Mouse (Mus musculus) forebrain, embryonic 13.5 days (tissue): Measurements from ENCODE around the gene Tmem119. TPM values are rescaled to one million over a fixed set of nuclear protein-coding genes. Genes with fewer than 3 reads are reported as not detected.
"Not testable (repeated sequence)": the region's sequence is repeated elsewhere in the genome, so short reads cannot be mapped to it uniquely, and the experiment has no call there.

Experiments used
- ATAC-seq: fragments of 200-750 bp; cut with Nextera tagmentation; 2 replicates; pipeline ENCODE4 v1.8.0; 2017
- H3K27ac ChIP-seq: fragments of 300-500 bp; sonication (generic); 2 replicates; pipeline ENCODE4 v1.5.1; 2015; ENCODE audit warnings: inconsistent platforms, mild to moderate bottlenecking, moderate library complexity
- H3K27me3 ChIP-seq: fragments of 300-500 bp; sonication (generic); 2 replicates; pipeline ENCODE4 v1.6.1; 2015; ENCODE audit warnings: mild to moderate bottlenecking, inconsistent platforms
- H3K36me3 ChIP-seq: fragments of 300-500 bp; sonication (generic); 2 replicates; pipeline ENCODE4 v1.6.1; 2015; ENCODE audit warnings: mild to moderate bottlenecking, inconsistent platforms; ENCODE audit not compliant: poor library complexity, severe bottlenecking
- H3K4me1 ChIP-seq: fragments of 300-500 bp; sonication (generic); 2 replicates; pipeline ENCODE4 v1.6.1; 2015; ENCODE audit warnings: inconsistent platforms
- H3K4me2 ChIP-seq: fragments of 300-500 bp; sonication (generic); 2 replicates; pipeline ENCODE4 v1.6.1; 2015; ENCODE audit warnings: inconsistent platforms, mild to moderate bottlenecking, moderate library complexity
- H3K4me3 ChIP-seq: fragments of 300-500 bp; sonication (generic); 2 replicates; pipeline ENCODE4 v1.5.1; 2015; ENCODE audit warnings: mild to moderate bottlenecking, inconsistent platforms
- H3K9ac ChIP-seq: fragments of 300-500 bp; sonication (generic); 2 replicates; pipeline ENCODE4 v1.6.1; 2015; ENCODE audit warnings: mild to moderate bottlenecking, inconsistent platforms
- H3K9me3 ChIP-seq: fragments of 300-500 bp; sonication (generic); replicated peaks from 2 replicates; pipeline ENCODE4 v1.6.1; 2016; ENCODE audit warnings: inconsistent platforms
- WGBS: fragments of 180-500 bp; shearing (Covaris S2); methylation state at CpG from one replicate; pipeline ENCODE4 v1.1.7; 2015; 5-methylcytosine and 5-hydroxymethylcytosine counted together
- polyA plus RNA-seq: library from polyadenylated mRNA; unstranded; fragments of >200 nt; fragmentation: Nextera tagmentation; extraction: Ambion mirVana; gene quantifications from 2 replicates; pipeline ENCODE4 v1.2.1, GENCODE M21; 2015

Tmem119 gene
- polyA plus RNA-seq, 1 experiment from 2014 or later, result 3.4 TPM

DNA sequence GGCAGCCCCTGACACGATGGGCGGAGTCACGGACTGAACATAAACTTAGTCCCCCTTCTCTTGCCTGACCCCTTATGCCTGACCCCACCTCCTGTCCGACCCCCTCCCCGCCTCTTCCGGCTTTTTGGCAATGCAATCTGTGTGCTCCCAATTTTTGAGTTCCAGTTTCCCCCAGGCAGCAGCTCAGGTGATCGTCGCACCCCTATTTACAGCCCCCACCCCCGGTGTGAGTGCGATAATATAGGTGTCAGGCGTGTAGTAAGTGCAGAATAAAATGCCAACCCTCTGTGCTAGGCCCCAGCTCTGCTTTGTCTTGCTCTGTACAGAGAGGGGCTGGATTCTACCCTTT is 14.7 kb upstream of the Tmem119 start:
- H3K27ac ChIP-seq, result no peak overlapping the region
- no peak overlapping the region for H3K4me3 ChIP-seq
- no peak for ATAC-seq
- 54% methylated on average over 11 of the region's 11 CpGs for WGBS
- peaks cover 10% of the 10 kb centered on the region; the same call in 1 of the 2 replicates for H3K4me1 ChIP-seq
- H3K36me3 ChIP-seq, result no peaks in the 10 kb centered on the region
- no peak overlapping the region for H3K4me2 ChIP-seq
- H3K9ac ChIP-seq, result no peak overlapping the region
- H3K27me3 ChIP-seq, result peaks cover 11% of the 10 kb centered on the region; the same call in 1 of the 2 replicates
- 0 out of 2 replicates have a peak, but pooled peaks cover 4% of the 10 kb centered on the region for H3K9me3 ChIP-seq

DNA sequence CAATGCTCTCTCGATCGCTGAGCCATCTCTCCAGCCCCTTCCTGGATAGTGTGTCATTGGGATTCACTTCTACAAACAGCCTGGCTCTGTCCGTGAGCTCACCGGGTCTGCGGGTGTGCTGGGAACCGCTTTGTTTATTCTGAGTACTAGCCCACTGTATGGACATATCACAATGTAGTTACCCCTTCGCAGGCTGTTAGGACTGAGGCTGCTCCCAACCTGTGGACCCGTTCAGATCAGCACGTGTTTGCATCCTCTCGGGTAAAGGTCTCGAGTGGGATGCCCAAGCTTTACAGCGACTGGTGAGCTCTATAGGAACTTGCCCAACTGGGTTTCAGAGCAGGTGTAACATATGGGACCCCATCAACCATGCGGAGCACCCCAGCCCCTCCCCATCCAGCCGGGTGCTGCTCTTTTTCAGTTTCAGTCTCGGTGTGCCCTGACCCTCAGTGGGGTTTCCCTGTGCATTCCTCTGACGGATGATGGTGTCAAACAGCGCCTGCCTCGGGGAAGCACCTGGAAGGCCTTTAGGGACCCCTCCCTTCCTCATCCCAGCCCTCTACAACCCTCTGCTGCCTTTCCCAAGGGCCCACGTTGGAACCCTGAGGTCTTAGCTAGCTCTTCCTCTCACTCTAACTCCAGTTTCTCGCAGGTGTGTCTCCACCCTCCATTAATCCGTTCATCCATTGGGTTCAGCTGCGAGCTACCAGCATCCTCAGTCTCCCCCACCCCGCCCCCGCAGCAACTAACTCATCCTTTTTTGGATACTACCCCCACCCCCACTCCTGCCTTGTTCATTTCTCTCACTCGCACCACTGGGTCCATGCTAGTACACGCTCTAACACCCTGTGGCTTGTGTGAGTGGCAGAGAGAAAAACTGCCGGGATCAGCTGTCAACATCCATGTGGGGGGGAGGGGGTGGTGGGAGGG is 14.1 kb upstream of the Tmem119 start:
- 0 out of 2 replicates have a peak, but pooled peaks cover 4% of the 10 kb centered on the region for H3K9me3 ChIP-seq
- H3K4me3 ChIP-seq, result no peak overlapping the region
- no peak overlapping the region for H3K4me2 ChIP-seq
- no peaks in the 10 kb centered on the region for H3K36me3 ChIP-seq
- no peak for ATAC-seq
- H3K27me3 ChIP-seq, result peaks cover 11% of the 10 kb centered on the region; the same call in 1 of the 2 replicates
- H3K9ac ChIP-seq, result no peak overlapping the region
- 38% methylated on average over 27 of the region's 27 CpGs for WGBS
- H3K4me1 ChIP-seq, result peaks cover 10% of the 10 kb centered on the region; the same call in 1 of the 2 replicates
- no peak overlapping the region for H3K27ac ChIP-seq

DNA sequence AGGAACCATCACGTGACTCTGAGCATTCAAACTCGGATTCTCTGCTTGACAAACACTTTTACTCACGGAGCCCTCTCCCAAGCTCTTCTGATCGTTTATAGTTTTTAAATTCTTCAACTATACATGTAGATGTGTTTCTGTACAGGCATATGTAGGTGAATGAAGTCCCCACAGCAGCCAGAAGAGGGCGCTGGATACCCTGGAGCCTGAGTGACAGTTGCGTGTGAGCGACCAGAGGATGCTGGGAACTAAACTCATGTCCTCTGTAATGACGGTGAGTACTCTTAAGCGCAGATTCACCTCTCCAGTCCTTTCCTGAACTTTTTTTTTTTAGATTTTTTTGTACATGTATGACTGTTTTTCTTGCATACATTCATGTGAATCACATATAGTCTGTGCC is 13.3 kb upstream of the Tmem119 start:
- H3K9ac ChIP-seq, result no peak overlapping the region
- H3K27me3 ChIP-seq, result peaks cover 11% of the 10 kb centered on the region; the same call in 1 of the 2 replicates
- H3K4me1 ChIP-seq, result peaks cover 10% of the 10 kb centered on the region; the same call in 1 of the 2 replicates
- 0 out of 2 replicates have a peak, but pooled peaks cover 4% of the 10 kb centered on the region for H3K9me3 ChIP-seq
- WGBS, result 23% methylated on average over 9 of the region's 9 CpGs
- no peaks in the 10 kb centered on the region for H3K36me3 ChIP-seq
- H3K4me2 ChIP-seq, result no peak overlapping the region
- no peak overlapping the region for H3K4me3 ChIP-seq
- H3K27ac ChIP-seq, result no peak overlapping the region
- ATAC-seq, result no peak

DNA sequence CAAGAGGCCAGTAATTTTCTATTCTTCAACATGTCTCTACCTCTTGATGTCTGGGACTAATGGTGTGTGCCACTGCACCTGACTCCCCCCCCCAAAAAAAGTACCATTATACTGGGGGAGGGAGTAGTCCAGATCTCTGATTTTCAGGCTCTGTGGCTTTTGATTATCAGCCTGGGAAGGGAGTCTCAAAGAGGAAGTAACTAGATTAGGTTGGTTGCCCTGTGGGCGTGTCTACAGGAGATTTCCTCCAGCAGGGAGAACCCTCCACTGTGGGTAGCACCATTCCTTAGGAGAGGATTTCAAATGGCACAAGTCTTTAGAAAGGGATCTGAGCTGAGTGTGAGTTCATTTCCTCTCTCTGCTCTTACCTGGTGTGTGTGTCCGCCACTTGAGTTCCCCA is 12.3 kb upstream of the Tmem119 start:
- H3K4me2 ChIP-seq, result no peak overlapping the region
- peaks cover 11% of the 10 kb centered on the region; the same call in 1 of the 2 replicates for H3K27me3 ChIP-seq
- H3K9ac ChIP-seq, result no peak overlapping the region
- no peaks in the 10 kb centered on the region for H3K36me3 ChIP-seq
- WGBS, result 97% methylated on average over 2 of the region's 2 CpGs
- no peak overlapping the region for H3K27ac ChIP-seq
- no peak overlapping the region for H3K4me3 ChIP-seq
- no peak for ATAC-seq
- H3K4me1 ChIP-seq, result peaks cover 10% of the 10 kb centered on the region; the same call in 1 of the 2 replicates
- 0 out of 2 replicates have a peak, but pooled peaks cover 4% of the 10 kb centered on the region for H3K9me3 ChIP-seq

DNA sequence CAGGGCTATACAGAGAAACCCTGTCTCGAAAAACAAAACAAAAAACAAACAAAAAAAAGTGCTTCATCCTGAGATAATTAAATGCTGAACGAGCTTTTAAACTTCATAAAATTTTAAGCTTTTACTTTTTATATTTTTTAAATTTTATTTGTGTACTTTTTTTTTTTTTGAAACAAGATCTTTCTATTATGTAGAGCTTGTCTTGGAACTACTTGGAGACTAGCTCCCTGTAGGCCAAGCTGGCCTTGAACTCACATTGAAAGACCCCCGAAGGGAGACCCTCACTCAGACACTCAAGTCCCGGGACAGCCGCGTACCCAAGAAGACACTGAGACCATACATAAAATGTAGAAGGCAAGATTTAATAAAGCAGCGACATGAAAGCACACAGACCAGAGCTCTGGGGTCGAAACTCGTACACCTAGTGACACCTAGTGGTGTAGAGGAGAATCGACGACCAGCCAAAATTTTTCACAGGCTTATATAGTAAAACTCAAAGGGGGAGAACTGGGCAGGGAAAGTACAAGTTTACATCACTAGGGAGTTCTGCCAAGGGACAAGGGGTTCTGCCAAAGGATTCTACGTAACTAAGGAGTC is 11.6 kb upstream of the Tmem119 start:
- not testable (repeated sequence) for H3K27ac ChIP-seq, ATAC-seq, H3K4me1 ChIP-seq, H3K9ac ChIP-seq, H3K9me3 ChIP-seq, H3K36me3 ChIP-seq, H3K4me2 ChIP-seq, H3K4me3 ChIP-seq
- H3K27me3 ChIP-seq, result peaks cover 14% of the 10 kb centered on the region; the same call in 1 of the 2 replicates
- WGBS, result 23% methylated on average over 11 of the region's 12 CpGs

DNA sequence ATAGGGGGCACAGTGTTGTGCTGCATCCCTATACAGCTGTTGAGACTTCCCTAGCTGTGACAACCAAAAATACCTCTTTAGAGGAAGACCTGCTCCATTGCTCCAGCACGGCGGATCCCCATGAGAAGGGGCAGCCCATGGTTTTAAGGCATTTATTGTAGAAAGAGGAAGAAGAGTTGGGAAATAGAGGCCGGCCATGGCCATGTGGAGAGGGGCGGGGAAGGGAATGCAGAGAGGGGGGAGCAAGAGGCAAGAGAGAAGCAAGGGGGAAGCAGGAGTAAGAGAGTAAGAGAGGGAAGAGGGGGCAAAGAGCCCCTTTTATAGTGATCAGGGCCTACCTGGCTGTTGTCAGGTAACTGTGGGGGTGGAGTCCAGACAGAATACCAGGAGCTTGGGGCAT is 9.8 kb upstream of the Tmem119 start:
- peaks cover 13% of the 10 kb centered on the region; the same call in 1 of the 2 replicates for H3K27me3 ChIP-seq
- no peak overlapping the region for H3K4me2 ChIP-seq
- WGBS, result 94% methylated on average over 4 of the region's 4 CpGs
- no peaks in the 10 kb centered on the region for H3K36me3 ChIP-seq
- 0 out of 2 replicates have a peak, but pooled peaks cover 4% of the 10 kb centered on the region for H3K9me3 ChIP-seq
- H3K4me1 ChIP-seq, result peaks cover under 1% of the 10 kb centered on the region; the same call in 1 of the 2 replicates
- ATAC-seq, result no peak
- H3K27ac ChIP-seq, result no peak overlapping the region
- no peak overlapping the region for H3K4me3 ChIP-seq
- no peak overlapping the region for H3K9ac ChIP-seq

DNA sequence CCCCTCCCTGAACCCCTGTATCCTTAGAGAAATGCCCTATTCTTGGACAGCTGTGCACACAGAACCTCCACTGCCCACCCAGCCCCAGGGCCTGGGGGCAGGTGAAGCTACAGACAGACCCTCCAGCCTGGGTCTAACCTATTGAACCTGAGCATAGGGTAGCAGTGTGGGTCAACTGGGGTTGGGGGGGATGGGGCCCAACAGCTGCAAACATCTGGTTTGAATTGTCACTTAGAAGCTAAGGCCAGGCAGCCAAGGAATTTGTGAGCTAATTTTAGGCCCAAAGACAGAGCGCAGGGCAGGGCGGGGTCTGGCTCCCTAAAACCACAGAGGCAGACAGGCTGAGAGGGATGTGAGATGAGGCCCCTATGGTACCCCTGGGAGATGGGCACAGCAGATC is 7.9 kb upstream of the Tmem119 start:
- H3K4me1 ChIP-seq, result no peaks in the 10 kb centered on the region
- no peak overlapping the region for H3K27ac ChIP-seq
- H3K9me3 ChIP-seq, result 0 out of 2 replicates have a peak, but pooled peaks cover 4% of the 10 kb centered on the region
- 95% methylated on average over 2 of the region's 2 CpGs for WGBS
- ATAC-seq, result no peak
- no peaks in the 10 kb centered on the region for H3K36me3 ChIP-seq
- H3K4me3 ChIP-seq, result no peak overlapping the region
- no peak overlapping the region for H3K4me2 ChIP-seq
- no peak overlapping the region for H3K9ac ChIP-seq
- 0 out of 2 replicates have a peak, but pooled peaks cover 3% of the 10 kb centered on the region for H3K27me3 ChIP-seq

DNA sequence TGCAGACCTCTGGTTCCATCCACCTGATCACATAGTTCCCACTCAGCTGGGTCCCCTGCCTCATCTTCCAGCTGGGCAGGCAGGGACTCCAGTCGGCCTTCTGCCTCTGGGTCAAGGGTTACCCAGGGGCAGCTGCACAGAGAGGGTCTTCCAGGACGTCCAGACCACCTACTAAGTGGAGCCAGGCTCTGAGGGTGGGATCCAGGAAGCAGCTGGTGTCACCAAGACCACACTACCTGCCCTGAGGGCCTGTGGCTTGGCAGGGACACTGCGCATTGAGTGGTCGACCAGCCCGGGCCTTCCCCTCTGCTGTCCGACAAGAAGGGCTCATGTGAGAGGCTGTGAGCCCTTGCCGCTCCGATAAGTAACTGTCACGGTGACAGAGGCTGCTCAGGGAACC is 7.4 kb upstream of the Tmem119 start:
- no peak overlapping the region for H3K4me2 ChIP-seq
- H3K27me3 ChIP-seq, result 0 out of 2 replicates have a peak, but pooled peaks cover 3% of the 10 kb centered on the region
- no peak overlapping the region for H3K27ac ChIP-seq
- ATAC-seq, result no peak
- no peak overlapping the region for H3K9ac ChIP-seq
- no peaks in the 10 kb centered on the region for H3K4me1 ChIP-seq
- H3K4me3 ChIP-seq, result no peak overlapping the region
- WGBS, result 70% methylated on average over 9 of the region's 9 CpGs
- 0 out of 2 replicates have a peak, but pooled peaks cover 4% of the 10 kb centered on the region for H3K9me3 ChIP-seq
- no peaks in the 10 kb centered on the region for H3K36me3 ChIP-seq

DNA sequence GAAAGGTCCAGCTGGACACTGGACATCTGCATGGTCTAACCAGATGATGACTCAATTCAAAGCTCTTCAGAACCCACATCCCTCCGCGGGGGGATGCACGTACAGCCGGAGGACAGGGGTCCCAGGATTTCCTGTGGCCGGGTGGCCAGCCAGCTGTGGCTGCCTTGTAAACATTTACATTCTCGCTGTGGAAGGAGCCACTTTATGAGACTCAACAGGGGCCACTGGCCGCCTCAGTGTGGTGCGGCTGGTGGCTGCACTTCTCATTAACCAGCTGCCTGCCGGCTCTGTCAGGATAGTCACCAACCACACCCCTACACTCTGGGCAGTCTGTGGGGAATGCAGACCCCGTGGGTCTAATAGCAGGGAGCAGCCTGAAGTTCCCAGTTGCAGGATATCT is 6.1 kb upstream of the Tmem119 start:
- H3K9me3 ChIP-seq, result 0 out of 2 replicates have a peak, but pooled peaks cover 2% of the 10 kb centered on the region
- no peak for ATAC-seq
- H3K4me3 ChIP-seq, result no peak overlapping the region
- no peak overlapping the region for H3K9ac ChIP-seq
- WGBS, result 49% methylated on average over 10 of the region's 10 CpGs
- no peaks in the 10 kb centered on the region for H3K4me1 ChIP-seq
- 0 out of 2 replicates have a peak, but pooled peaks cover 3% of the 10 kb centered on the region for H3K27me3 ChIP-seq
- H3K4me2 ChIP-seq, result no peak overlapping the region
- no peak overlapping the region for H3K27ac ChIP-seq
- H3K36me3 ChIP-seq, result no peaks in the 10 kb centered on the region

DNA sequence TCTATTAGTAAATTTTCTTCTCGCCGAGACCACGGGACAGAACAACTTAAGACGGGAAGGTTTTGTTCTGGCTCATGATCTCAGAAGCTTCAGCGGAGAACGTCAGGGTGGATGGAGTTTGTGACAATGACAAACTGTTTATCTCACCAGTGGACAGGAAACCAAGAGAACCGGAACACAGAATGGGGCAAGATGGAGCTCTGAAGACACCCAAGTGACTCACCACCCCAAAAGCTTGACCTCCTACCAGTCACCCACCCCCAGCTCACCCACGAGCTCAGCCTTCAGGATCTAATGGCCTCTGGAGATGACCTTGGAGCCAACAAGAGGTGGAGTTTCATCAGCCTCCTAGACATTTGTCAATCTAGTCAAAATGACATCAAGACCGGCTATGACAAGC is 5.0 kb upstream of the Tmem119 start:
- H3K4me1 ChIP-seq, result peaks cover 5% of the 10 kb centered on the region
- 90% methylated on average over 9 of the region's 9 CpGs for WGBS
- H3K27me3 ChIP-seq, result 0 out of 2 replicates have a peak, but pooled peaks cover 3% of the 10 kb centered on the region
- H3K4me2 ChIP-seq, result no peak overlapping the region
- ATAC-seq, result no peak
- H3K9ac ChIP-seq, result no peak overlapping the region
- no peaks in the 10 kb centered on the region for H3K36me3 ChIP-seq
- no peak overlapping the region for H3K27ac ChIP-seq
- H3K4me3 ChIP-seq, result no peak overlapping the region
- no peaks in the 10 kb centered on the region for H3K9me3 ChIP-seq

DNA sequence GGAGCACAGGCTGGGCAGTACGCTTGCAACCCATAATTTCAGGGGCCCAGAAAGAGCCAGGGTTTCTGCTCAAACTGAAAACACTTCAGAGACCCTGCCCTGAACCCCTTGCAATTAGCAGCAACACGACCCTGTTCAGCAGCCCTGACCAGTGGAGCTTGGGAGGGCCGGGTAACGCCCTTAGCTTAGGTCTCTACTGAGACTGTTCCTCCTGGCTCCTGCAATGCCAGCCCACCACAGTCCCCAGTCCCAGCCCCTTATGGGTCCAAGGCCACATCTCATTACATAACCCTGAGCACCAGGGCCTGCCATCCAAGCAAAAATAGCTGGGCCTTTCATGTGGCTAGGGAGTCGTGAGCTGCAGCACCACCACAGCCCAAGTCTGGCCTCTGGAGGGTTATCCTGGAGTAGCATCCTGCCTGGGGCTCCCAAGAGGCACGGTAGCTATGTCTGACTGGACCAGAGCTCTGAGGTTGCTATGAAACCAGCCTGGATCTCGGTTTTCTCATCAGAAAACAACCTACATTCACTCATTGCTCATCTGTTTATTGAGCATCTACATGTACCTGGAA is 4.2 kb upstream of the Tmem119 start:
- H3K4me1 ChIP-seq, result peaks cover 11% of the 10 kb centered on the region
- H3K4me2 ChIP-seq, result no peak overlapping the region
- H3K4me3 ChIP-seq, result no peak overlapping the region
- no peaks in the 10 kb centered on the region for H3K36me3 ChIP-seq
- no peak for ATAC-seq
- H3K27me3 ChIP-seq, result 0 out of 2 replicates have a peak, but pooled peaks cover 7% of the 10 kb centered on the region
- H3K27ac ChIP-seq, result no peak overlapping the region
- H3K9me3 ChIP-seq, result no peaks in the 10 kb centered on the region
- 65% methylated on average over 7 of the region's 7 CpGs for WGBS
- no peak overlapping the region for H3K9ac ChIP-seq

DNA sequence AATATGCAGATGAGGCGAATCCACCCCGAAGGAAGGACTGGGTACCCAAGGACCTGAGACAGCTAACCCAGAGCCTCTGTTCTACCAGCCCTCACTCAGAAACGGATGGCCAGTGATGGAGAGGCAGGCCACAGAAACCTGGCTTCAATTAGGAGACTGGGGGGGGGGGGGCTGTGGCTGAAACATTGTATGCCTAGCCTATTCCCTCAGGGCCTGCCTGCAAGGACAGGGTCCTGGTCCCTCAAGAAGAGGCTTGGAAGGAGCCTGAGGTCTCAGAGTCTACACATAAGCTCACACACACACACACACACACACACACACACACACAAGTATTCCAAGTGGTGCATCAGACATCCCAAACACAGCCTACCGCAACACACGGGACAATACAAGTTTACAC is 625 bp downstream of the Tmem119 start:
- Histone ChIP-seq H3K4me3 (no peak overlapping the region), H3K27me3 (peaks cover 10% of the 10 kb centered on the region), H3K9me3 (no peaks in the 10 kb centered on the region), H3K36me3 (no peaks in the 10 kb centered on the region), H3K4me2 (no peak overlapping the region), H3K4me1 (peaks cover 21% of the 10 kb centered on the region), H3K9ac (no peak overlapping the region), H3K27ac (no peak overlapping the region; the same call in 1 of the 2 replicates)
- no peak for ATAC-seq
- WGBS, result 58% methylated on average over 5 of the region's 5 CpGs
